Mouse (Mus musculus): ENCODE results near the gene Fgfr2.

GRCm38 (mm10) chr7:132355767-132356166, 767.4 kb downstream of the Fgfr2 start:
- no peak for TF ChIP-seq CTCF (IDR thresholded peaks at IDR 0.05; ENCODE audit: low read depth)
- no peak for TF ChIP-seq EP300 (IDR thresholded peaks at IDR 0.05; ENCODE audit: low read depth)

All from liver, postnatal 0 days (tissue).